Mouse (Mus musculus) lung, embryonic 14.5 days (tissue): ENCODE results near the gene Lrp3. TPM values are rescaled to one million over a fixed set of nuclear protein-coding genes. Genes with fewer than 3 reads are reported as not detected.

ENCODE experiments used
- ATAC-seq: fragments of 200-750 bp; cut with Nextera tagmentation; 2 replicates; pipeline ENCODE4 v1.8.0; 2017; ENCODE audit warnings: mild to moderate bottlenecking, moderate TSS enrichment, moderate library complexity; ENCODE audit not compliant: insufficient read depth
- DNase-seq: peaks from one replicate; pipeline ENCODE4 v3.0.0-alpha.2; 2015
- H3K27ac ChIP-seq: fragments of 300-500 bp; sonication (generic); 2 replicates; pipeline ENCODE4 v1.5.1; 2014; ENCODE audit warnings: low read depth, mild to moderate bottlenecking, moderate library complexity
- H3K27me3 ChIP-seq: fragments of 300-500 bp; sonication (generic); 2 replicates; pipeline ENCODE4 v1.6.1; 2014; ENCODE audit warnings: low read length, control low read depth; ENCODE audit not compliant: insufficient read depth
- H3K36me3 ChIP-seq: fragments of 300-500 bp; sonication (generic); 2 replicates; pipeline ENCODE4 v1.6.1; 2014; ENCODE audit warnings: control low read depth; ENCODE audit not compliant: insufficient read depth
- H3K4me1 ChIP-seq: fragments of 300-500 bp; sonication (generic); 2 replicates; pipeline ENCODE4 v1.6.1; 2014; ENCODE audit warnings: antibody characterized with exemption, control low read depth; ENCODE audit not compliant: insufficient read depth
- H3K4me2 ChIP-seq: fragments of 300-500 bp; sonication (generic); 2 replicates; pipeline ENCODE4 v1.6.1; 2014; ENCODE audit warnings: mild to moderate bottlenecking
- H3K4me3 ChIP-seq: fragments of 300-500 bp; sonication (generic); 2 replicates; pipeline ENCODE4 v1.5.1; 2014; ENCODE audit warnings: low read depth, low read length
- H3K9ac ChIP-seq: fragments of 300-500 bp; sonication (generic); 2 replicates; pipeline ENCODE4 v1.6.1; 2014
- H3K9me3 ChIP-seq: fragments of 300-500 bp; sonication (generic); 2 replicates; pipeline ENCODE4 v1.6.1; 2016; ENCODE audit warnings: low read depth, low read length, control low read depth
- CTCF ChIP-seq: IDR thresholded peaks from 2 replicates; pipeline ENCODE4 v1.5.1; 2016; ENCODE audit warnings: antibody characterized with exemption, low read depth
- WGBS: fragments of 180-500 bp; shearing (Covaris S2); extraction: QIAGEN DNeasy Blood & Tissue Kit; methylation state at CpG from one replicate; pipeline ENCODE4 v1.1.7; 2014; 5-methylcytosine and 5-hydroxymethylcytosine counted together
- polyA plus RNA-seq: library from polyadenylated mRNA; unstranded; fragments of >200 nt; fragmentation: Nextera tagmentation; extraction: Ambion mirVana; gene quantifications from 2 replicates; pipeline ENCODE4 v1.2.1, GENCODE M21; 2014

Gene Lrp3
- polyA plus RNA-seq, 1 experiment from 2014 or later = 11.2 TPM

- Histone ChIP-seq H3K4me1 (no peaks in the 10 kb centered on the region; the same call in 1 of the 2 replicates), H3K9ac (peak overlapping the region; percentile 36; the same call in 1 of the 2 replicates), H3K9me3 (no peaks in the 10 kb centered on the region), H3K4me3 (peak overlapping the region; percentile 52), H3K4me2 (peak overlapping the region; percentile 66), H3K36me3 (no peaks in the 10 kb centered on the region), H3K27me3 (no peaks in the 10 kb centered on the region), H3K27ac (peak overlapping the region; percentile 77)
- ATAC-seq = peak; percentile 69
- 17% methylated on average over 9 of the region's 9 CpGs for WGBS
- DNase-seq = peak; percentile 83
- TF ChIP-seq CTCF = no peak
Observed at GRCm38 (mm10) chr7:35235308-35235707, 20.0 kb upstream of the Lrp3 start.

DNA sequence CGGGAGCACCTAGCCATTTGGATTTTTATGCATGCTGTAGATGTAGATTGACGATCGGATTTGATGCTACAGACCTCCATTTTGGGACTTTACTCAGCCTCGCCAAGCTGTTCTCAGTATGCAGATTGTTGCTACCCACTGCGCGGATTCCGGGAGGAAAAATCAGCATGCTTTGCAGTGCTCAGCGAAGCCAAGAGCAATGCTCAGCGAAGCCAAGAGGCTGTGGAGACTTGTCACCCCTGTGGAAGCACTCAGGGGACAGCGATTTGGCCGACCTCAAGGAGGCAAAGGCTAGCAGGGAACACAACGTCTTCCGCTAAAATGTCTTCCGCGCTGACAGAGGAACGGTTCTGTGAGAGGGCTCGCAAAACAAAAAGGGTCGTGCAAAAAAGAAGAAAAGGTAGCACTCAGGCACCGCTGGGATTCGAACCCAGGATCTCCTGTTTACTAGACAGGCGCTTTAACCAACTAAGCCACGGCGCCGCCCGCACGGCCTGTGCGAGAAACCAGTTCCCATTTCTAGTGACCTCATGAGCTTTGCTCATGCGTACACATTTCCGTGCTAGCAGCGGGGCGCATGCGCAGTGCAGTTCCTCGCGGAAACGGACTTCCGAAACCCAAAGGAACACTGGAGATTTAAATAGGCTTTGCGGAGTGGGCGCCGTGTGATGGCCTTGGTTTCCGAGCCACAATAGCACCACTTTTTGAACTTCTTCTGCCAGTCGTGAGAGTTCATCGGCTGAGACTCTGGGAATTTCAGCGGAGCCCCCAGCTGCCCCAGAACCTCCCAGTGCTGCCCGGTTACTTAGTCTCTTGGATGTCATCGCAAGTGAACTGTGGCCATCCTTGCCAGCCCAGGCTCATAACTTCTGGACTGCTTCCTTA lies 19.3 kb upstream of the Lrp3 start:
- H3K4me1 ChIP-seq = no peaks in the 10 kb centered on the region; the same call in 1 of the 2 replicates
- H3K9me3 ChIP-seq = no peaks in the 10 kb centered on the region
- H3K27ac ChIP-seq = peak overlapping the region; percentile 93
- peak overlapping the region; percentile 66 for H3K4me2 ChIP-seq
- peak overlapping the region; percentile 58 for H3K9ac ChIP-seq
- under 1% methylated on average over 45 of the region's 45 CpGs for WGBS
- peak overlapping the region; percentile 52 for H3K4me3 ChIP-seq
- DNase-seq (peak; percentile 100), ATAC-seq (peak; percentile 94)
- no peaks in the 10 kb centered on the region for H3K27me3 ChIP-seq
- no peaks in the 10 kb centered on the region for H3K36me3 ChIP-seq
- TF ChIP-seq CTCF = no peak

DNA sequence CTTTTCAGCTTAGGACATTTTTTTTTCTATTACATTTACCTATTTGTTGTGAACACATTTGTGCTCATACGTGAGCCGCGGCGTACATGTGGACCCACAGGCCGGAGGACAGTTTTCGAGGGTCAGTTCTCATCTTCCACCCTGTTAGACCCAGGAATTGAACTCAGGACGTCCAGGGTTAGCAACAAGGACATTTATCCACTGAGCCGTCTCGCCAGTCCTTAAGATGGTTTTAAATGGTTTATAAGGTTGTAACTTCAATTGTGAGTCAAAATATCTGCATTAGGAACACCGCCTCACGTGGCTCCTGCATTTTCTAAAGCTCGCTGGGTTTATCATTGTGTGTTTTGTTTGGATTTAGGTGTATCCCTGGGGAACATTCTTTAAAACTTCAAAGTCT lies 18.6 kb upstream of the Lrp3 start:
- Histone ChIP-seq H3K4me2 (peak overlapping the region; percentile 66), H3K9me3 (no peaks in the 10 kb centered on the region), H3K4me1 (no peaks in the 10 kb centered on the region; the same call in 1 of the 2 replicates), H3K36me3 (no peaks in the 10 kb centered on the region), H3K27ac (peak overlapping the region; percentile 90), H3K4me3 (peak overlapping the region; percentile 52), H3K9ac (peak overlapping the region; percentile 56), H3K27me3 (no peaks in the 10 kb centered on the region)
- TF ChIP-seq CTCF = no peak
- no peak for ATAC-seq
- 41% methylated on average over 12 of the region's 12 CpGs for WGBS
- no peak for DNase-seq

- no peak overlapping the region for H3K27ac ChIP-seq
Observed at GRCm38 (mm10) chr7:35232796-35233455, 17.6 kb upstream of the Lrp3 start.

GRCm38 (mm10) chr7:35230333-35230732 lies 15.0 kb upstream of the Lrp3 start:
- no peaks in the 10 kb centered on the region for H3K27me3 ChIP-seq
- H3K36me3 ChIP-seq = no peaks in the 10 kb centered on the region
- TF ChIP-seq CTCF = peak; percentile 53
- no peak overlapping the region for H3K27ac ChIP-seq
- no peaks in the 10 kb centered on the region; the same call in 1 of the 2 replicates for H3K4me1 ChIP-seq
- no peaks in the 10 kb centered on the region for H3K9me3 ChIP-seq
- WGBS = 64% methylated on average over 3 of the region's 3 CpGs
- no peak overlapping the region for H3K4me3 ChIP-seq
- ATAC-seq = no peak
- H3K9ac ChIP-seq = no peak overlapping the region
- peak; percentile 42 for DNase-seq
- no peak overlapping the region for H3K4me2 ChIP-seq

More at GRCm38 (mm10) chr7:35232796-35233455, 17.6 kb upstream of the Lrp3 start:
- Histone ChIP-seq H3K4me2 (no peak overlapping the region), H3K9ac (no peak overlapping the region), H3K4me1 (no peaks in the 10 kb centered on the region; the same call in 1 of the 2 replicates), H3K4me3 (no peak overlapping the region), H3K36me3 (no peaks in the 10 kb centered on the region), H3K9me3 (no peaks in the 10 kb centered on the region), H3K27me3 (no peaks in the 10 kb centered on the region)
- TF ChIP-seq CTCF = no peak
- WGBS = 32% methylated on average over 13 of the region's 13 CpGs
- no peak for ATAC-seq
- peak; percentile 14 for DNase-seq

DNA sequence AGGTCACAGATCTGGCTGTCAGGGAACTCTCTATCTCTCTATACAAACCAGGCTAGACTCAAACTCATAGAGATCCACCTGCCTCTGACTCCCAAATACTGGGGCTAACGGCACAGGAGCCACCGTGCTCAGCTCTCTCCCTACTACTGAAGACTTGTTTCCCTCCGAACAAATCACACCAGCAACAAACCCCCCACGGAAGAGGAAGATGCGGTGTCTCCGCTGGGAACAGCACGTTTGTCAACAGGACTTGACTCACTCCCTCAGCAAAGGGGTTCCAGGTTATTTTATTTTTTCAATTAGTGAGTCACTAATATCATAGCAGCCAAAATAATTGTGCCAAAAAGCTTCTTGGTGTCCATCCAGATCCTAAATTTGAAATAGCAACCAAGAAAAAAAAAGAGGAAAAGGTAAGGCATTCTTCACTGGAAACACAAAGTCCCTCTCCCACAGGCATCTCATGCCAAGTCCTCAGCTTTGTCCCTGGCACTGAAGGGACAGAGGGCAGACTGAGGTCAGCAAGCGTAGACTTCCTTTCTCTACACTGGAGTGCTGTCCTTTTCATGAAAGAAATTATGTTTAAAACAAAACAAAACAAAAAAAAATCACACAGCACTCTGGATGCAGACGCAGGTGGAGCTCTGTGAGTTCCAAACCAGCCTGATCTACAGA lies 5.5 kb upstream of the Lrp3 start:
- no peak for DNase-seq
- Histone ChIP-seq H3K4me3 (no peak overlapping the region), H3K27ac (no peak overlapping the region), H3K4me1 (no peaks in the 10 kb centered on the region), H3K9ac (no peak overlapping the region), H3K4me2 (no peak overlapping the region), H3K9me3 (no peaks in the 10 kb centered on the region), H3K36me3 (no peaks in the 10 kb centered on the region), H3K27me3 (no peaks in the 10 kb centered on the region)
- 66% methylated on average over 9 of the region's 9 CpGs for WGBS
- ATAC-seq = no peak
- TF ChIP-seq CTCF = no peak
